Mouse (Mus musculus) olfactory bulb, adult 2 months (tissue): ENCODE results near the gene St6galnac3.

Experiments used
- CTCF ChIP-seq: fragments of 200-500 bp; IDR thresholded peaks from 2 replicates; pipeline ENCODE4 v1.5.1; 2012; ENCODE audit warnings: low read depth, mild to moderate bottlenecking, low read length, moderate library complexity; ENCODE audit not compliant: insufficient read depth
- POLR2A ChIP-seq: fragments of 200-500 bp; IDR thresholded peaks from 2 replicates; pipeline ENCODE4 v1.6.1; 2012; ENCODE audit warnings: mild to moderate bottlenecking, low read depth, low read length, moderate library complexity; ENCODE audit not compliant: insufficient read depth

- TF ChIP-seq POLR2A = no peak
- no peak for TF ChIP-seq CTCF
Measured at GRCm38 (mm10) chr3:153598631-153599030, 126.3 kb downstream of the St6galnac3 start.
